Mouse (Mus musculus): ENCODE data around the gene Tcl1.
"Not testable (repeated sequence)": the region's sequence is repeated elsewhere in the genome, so short reads cannot be mapped to it uniquely, and the experiment has no call there.

Gene Tcl1

DNA sequence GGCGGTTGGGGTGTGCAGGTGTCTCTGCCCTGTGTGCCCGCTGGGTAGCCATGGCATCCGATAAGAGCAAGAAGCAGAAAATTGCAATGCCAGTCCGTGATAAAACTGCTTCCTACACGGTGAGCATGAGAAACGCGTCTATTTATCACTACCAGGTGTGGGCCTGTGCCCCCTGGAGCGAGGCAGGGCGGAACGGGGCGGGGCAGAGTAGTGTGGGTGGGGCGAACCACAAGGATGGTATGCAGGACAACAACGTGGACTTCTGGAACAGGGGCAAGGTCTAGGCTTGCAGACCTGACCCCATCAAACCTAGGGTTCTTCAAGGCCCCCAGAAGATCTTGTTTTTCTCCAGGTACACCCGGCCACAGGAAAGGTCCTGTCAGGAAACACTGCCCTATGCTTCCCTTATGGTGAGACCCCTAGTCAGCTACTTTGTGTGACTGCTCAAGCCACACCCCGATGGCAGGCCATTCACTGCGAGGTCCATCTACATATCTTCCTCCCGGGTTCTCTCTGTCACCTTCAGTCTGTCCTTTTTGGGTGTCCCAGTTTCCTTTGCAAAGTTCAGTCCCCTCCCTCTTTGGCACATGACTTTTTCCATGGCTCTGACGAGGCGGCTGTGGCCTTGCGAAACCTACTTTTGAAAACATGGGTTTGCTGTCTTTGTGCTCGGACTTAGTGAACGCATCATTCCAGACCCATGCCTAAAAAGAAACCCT lies at the start of gene Tcl1:
Gene Tcl1, minus strand, starts transcription at position 193 of the 719 bp plus-strand sequence.
- DNase-seq = no peak

DNA sequence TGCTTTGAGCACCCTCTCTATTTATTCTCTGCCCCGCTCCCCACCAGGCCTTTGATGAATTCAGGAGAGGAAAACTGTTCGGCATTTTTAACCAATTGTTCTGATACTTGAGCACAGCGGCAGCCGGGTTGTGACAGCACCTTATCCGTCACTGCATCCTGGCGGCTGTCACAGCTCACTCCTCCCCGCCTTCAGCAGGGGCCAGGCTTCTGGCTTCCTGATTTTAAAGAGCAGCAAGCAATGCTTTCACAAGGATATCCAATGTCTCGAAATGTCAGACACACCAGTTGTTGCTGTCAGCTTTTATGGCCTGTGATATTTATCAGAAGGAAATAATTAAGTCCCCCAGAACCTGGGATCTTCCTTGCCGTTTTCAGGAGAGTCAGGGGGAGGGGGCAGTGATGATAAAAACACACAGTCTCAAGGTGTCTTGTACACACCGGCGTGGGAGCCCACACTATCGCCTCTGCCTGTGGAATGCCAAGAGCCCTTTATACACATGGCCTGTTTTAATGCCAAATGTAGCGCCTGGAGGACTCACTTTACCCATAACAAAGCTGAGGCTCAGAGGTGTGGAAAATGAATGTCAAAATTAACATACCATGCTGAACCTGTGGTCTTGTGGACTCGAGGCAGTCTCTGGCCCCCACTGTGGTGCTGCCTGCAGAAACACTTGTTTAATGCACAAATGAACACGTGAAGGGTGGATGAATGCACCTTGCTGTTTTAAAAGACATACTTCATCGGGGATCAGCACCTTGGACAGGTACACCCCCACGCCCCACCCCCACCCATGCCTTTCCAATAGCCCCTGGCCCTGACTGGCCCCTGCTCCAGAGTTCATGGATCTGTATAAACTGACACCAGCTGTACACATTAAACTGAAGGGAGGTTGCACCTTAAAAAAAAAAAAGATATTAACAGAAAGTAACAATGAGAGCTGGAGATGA lies 48.7 kb upstream of the Tcl1 start:
- no peak for DNase-seq

DNA sequence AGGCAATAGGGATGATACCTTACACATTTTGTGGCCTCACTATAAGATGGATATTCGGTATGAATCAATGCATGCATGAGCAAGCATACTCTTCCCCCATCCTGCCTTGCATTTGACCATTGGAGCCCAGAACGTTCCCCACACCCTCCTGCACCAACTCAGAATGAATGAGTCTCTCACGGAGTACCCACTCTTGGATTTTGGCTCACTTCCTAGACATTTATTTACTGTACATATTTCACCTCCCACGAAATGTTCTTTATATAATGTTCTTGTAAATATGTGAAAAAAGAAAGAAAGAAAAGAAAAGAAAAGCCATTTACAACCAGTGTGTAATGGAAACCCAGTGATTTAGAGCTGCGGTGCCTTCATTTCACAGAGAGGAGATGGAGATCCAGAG lies 44.5 kb upstream of the Tcl1 start:
- no peak for DNase-seq

DNA sequence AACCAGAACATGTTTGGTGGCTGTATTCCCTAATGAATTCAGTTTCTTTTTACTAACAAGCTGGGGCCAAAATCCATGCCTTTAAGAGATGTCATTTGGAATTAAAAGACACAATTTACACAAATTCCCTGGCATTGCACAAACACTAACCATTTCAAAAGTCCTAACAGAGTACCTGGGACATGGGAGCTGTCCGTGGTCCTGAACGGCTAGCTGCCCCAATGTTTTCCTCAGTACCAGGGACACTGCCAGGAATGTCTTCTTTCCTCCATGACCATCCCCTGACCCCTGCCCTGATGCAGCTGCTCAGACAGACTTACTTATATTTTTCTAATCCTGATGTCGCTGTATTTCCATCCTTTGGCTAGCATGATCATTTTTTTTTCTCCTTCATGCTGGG lies 43.5 kb upstream of the Tcl1 start:
- DNase-seq = peak; percentile 64

DNA sequence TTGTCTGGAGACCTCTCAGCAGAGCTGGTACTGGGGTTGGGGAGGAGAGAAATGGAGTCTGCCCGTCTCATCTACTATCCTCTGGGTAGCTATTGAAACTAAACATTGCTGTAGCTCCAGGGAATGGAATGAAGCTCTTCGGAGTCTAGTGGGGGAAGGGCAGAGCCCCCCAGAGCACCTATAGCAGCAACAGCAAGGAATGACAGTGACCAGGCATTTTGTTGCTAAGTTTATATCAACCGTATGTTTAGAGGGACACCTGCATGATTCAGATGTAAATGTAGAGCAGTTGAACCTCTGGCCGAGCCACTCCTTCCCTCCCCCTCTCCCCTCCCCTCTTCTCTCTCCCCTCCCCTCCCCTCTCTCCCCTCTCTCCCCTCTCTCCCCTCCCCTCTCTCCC lies 36.6 kb upstream of the Tcl1 start:
- no peak for DNase-seq

DNA sequence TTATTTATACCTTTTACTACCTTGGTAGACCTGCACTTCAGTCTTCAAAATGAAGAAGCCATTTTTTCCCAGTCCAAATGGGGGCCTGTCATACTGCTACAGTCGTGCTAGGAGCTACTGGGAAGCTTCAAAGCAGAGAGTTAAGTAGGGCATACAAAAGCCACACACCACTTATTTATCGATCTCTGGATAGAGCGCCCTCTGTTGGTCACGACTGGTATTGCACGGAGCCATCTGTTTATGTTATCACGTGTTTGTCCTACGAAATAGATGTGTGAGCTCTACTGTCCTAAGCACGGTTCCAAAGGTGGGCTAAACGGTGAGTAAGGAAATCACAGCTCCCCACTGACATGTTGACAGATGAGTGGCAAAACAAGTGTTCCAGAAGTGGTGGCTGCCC lies 36.2 kb upstream of the Tcl1 start:
- DNase-seq = peak; percentile 65

DNA sequence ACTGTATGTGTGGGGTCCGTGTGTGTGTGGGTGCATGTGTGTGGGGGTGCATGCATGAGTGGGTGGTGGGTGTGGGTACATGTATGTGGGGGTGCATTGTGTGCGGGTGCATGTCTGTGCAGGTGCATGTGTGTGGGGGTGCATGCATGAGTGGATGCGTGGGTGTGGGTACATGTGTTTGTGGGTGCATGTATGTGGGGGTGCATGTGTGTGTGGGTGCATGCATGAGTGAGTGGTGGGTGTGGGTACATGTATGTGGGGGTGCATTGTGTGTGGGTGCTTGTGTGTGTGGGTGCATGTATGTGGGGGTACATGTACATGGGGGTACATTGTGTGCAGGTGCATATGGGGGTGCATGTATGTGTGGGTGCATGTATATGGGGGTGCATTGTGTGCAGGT lies 31.2 kb upstream of the Tcl1 start:
- no peak for DNase-seq

DNA sequence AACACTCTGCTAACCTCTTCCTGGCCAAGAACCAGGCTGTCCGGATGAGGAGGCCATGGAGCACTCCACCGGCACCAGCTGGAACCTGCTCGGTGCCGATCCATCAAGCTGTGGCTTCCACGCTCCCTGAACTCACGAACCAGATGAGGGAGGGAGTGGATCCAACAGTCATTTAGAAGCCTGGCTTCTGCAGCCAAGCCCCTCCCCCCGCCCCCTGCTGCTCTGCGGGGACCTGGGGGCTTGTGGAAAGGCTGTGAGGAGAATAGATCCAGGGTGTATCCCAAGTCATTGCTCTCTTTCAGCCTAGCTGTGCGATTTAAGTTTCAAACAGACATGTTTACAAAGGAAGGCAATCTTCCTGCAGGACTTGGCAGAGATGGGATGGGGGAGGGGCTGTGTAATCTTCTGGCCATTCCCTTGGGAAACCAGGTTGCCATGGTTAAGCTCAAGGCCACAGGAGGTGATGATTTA lies 26.2 kb upstream of the Tcl1 start:
- DNase-seq = peak; percentile 17

DNA sequence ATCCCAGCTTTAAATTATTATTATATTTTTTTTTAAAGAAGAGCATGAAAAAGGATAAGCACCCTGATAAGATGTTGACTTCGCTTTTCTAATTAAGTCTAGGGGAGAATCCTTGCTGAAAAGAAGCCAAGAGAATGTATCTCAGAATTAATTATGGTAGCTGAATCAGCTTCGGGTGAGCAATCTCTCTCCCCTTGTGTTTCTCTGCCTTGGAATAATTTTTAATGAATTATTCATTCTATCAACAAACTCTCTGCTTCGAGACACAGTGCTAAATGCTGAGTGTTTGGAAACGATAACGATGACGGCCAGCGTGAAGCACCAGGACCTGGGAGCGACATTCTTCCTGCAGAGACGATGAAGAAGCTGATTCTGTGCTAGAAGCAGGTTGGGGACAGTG lies 16.5 kb upstream of the Tcl1 start:
- no peak for DNase-seq

DNA sequence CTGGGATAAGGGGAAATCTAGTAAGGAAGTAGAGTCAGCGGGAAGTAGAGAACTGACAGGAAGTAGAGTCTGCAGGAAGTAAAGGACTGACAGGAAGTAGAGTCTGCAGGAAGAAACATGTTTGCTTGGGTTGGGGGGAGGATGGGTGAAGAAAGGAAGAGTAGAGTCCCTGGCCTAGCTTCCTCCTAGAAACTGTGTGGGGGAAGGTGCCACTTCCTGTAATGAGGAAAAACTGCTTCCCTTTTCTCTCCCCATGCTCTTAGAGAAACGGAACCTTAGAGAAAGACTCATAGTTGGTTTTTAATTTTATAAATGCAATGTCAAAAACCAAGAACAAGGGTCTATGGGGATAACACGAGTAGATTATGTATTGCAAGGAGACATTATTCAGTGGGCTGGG lies 12.5 kb upstream of the Tcl1 start:
- no peak for DNase-seq

DNA sequence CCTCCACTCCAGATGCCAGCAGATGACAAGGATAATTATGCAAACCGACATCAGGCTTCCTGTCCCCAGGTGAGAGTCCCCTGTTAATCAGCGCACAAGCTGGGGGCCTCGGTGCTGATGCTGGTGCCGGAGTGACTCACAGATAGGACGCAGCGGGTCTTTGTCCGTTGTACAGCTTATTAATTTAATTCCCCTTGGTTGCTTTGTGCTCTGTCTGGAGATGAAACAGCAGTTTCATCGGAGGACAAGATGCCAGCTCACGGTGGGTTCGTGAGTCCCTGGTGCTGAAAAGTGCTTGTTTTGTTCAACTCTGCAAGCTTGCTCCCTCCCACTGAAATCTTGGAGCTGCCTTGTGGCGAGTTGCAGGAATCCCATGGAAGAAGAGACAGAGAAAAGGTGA lies 11.8 kb upstream of the Tcl1 start:
- DNase-seq = peak; percentile 41

DNA sequence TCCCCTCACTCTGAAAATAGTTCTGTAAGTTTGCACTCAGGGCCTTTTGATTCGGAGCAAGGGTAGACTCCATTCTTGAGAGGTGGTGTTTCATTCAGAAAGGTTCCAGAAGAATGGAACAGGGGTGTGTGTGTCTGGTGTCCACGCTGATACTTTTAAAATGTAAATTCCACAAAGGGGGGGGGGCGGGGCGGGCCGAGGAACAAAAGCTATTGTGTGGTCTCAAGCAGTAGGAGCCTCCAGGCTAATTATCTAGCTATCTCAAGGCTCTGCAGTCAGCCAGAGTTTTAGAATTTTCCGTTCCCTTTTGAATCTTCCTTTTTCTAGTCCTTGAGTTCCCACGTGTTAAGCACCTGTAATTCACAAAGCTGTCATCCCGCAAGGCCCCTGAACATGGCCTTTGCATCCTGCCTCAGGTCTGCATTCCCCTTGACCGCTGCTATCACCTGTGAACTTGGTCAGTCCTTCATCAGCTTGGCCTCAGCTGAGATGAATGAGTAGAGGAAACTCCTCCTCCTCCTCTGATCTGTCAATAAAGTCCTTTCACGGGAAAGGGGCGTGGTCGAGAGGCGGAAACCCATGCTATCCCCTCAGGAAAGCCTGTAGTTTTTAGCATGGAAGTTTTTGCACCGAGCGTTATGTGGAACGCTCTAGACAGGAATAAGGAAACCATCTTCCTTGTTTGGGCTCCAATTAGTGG lies 2.2 kb upstream of the Tcl1 start:
- no peak for DNase-seq

DNA sequence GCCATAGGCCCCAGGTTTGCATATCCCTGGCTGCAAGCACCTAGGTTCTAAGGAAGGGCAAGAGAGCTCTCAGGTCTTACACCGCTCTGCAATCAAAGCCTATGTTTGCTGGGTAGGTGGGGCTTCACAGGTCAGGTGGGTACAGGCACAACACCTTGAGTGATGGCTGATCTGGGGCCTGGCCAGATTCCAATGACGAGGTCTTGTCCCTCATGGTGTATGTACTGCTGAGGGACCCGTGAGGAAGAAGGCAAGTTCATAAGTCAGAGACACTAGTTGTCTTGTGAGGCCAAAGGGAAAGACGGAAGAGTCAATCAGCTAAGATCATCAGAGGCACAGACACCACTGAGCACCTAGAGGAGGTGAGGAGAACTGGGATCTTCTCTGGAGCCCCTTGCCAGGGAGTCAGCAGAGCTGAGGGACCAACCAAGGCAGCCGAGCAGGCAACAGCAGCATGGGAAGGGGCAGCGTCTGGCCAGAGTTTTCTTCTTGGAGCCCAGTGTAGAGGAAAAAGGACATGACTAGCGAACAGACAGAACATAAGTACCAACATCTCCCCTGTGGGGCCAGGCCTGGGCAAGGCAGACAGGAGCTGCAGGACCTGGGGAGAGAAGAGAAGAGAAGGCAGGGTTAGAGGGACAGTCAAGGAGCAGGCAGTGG lies 5.4 kb downstream of the Tcl1 start:
- DNase-seq = no peak

DNA sequence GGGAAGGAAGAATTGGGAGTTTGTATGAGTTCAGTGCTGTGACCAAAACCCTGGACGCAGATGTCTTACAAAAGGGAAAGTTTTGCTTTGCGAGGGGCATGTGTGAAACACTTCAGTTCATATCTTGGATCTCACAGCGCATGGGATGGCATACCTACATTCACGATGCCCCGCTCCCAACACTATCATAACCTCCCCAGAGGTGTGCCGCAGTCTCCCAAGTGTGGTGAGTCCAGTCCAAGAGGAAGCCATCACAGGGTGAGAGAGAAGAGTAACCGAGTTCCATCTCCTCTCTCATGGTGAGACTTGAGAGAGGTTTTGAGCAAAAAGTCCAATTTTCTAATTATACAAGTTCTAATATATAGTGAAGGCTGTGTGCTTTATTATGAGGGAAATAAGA lies 13.4 kb downstream of the Tcl1 start:
- no peak for DNase-seq

DNA sequence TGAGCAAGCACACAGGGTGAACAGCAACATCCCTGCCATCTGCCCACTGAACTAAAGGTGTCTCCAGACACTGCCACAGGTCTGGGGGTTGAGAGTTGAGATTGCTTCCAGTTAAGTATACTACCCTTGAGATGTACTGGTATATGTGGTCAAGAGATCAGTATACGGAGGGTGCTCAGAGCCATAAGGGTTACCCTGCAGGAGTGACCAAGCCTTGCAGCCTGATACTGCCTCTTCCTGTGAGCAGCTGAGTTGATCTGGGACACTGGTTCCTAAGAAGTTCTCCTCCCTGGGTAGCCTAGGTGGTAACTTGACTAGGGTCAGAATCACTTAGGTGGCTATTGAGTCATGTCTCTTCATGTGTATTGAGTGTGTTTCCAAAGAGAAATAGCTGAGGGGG lies 14.2 kb downstream of the Tcl1 start:
- no peak for DNase-seq

DNA sequence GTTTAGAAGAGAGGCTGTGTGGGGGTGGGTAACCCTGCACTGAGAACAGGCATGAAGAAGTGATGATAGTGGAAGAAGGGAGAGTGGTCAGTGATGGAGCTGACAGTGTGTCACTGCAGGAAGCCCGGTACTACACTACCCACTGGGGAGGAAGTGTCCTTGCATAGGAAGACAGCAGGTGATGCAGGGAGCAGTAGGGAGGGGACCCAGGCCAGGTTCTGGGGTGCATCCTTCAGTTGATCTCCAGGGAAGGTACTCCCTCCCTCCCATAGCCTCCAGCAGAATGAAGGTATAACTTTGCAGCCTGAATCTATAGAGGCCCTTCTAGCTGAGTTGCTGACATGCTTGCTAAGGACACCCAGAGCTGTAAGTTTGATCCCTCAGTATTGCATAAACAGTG lies 15.5 kb downstream of the Tcl1 start:
- no peak for DNase-seq

DNA sequence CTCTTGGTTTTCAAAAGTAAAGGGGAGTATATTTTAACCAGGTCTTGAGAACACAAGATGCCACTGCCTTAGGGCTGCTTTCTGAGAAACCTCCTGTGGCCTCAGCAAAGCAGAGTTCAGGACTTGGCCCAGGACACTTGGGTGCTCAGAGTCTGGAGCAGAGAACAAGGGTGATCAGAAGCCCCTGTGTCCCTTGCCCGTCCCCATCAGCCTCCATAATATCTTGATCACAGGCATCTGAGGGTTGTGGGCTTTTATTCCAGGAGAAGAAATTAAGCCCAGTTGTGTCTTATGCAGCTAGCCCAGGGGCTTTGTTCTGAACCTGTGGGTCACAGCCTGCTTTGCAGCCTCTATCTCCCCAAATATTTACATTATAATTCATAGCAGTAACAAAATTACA lies 20.9 kb downstream of the Tcl1 start, which contains the start of gene Tcl1b4:
Gene Tcl1b4, plus strand, starts transcription at position 301 of the 400 bp plus-strand sequence.
- DNase-seq = not testable (repeated sequence)

DNA sequence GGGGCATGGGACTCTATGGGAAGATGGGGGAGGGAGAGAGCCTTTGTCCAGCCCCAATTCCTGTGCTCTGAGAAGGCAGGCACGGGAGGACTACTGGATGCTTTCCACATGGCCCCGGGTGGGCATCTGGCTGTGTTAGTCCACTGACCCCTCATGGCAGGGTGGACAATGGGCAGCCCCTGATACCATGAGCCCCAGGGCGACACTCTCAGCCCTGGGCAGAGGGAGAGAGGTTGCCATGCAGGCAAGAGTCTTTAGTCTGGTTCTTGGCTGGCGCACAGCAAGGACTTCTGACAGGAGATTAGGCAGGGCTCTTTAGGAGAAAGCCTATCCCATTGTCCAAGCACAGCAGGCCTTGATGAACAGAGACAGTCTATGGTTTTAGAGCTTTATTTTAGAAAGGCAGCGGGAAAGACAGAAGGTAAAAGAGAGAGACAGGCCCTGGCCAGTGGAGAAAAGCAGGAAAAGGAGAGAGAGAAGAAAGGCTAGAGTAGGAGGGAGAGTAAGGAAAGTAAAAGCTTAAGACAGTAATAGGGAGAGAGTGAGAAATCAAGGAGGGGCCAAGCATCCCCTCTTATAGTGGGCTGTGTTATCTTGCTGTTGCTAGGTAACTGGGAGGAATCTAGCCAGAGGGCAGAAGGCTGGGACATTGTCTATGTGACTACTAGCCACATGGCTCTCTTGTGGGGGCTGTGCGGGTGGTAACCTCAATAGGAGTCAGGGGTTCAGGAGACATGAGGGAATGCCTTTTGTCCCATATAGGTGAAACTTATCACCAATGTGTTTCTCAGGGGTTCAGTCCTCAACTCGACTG lies 22.7 kb downstream of the Tcl1 start:
- peak; percentile 30 for DNase-seq

DNA sequence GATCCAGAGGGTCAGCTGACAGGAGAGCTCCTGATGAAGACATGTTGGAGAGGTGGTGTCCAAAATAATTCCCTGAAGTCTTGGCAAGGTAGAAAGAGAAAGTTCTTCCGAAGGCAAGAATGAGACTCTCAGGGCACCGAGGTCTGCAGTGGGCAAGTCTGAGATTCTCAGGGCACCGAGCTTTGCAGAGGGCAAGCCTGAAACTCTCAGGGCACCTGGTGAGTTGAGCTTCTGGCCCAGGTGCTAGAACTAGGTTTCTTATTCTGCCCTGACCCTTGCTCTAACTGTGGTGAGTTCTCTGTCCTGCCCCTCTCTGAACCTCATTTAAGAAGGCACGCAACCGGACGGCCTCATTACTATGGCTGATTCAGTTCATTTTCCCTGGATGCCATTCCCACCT lies 31.9 kb downstream of the Tcl1 start, which contains the start of gene Tcl1b3:
Gene Tcl1b3, plus strand, starts transcription at position 301 of the 400 bp plus-strand sequence.
- not testable (repeated sequence) for DNase-seq

DNA sequence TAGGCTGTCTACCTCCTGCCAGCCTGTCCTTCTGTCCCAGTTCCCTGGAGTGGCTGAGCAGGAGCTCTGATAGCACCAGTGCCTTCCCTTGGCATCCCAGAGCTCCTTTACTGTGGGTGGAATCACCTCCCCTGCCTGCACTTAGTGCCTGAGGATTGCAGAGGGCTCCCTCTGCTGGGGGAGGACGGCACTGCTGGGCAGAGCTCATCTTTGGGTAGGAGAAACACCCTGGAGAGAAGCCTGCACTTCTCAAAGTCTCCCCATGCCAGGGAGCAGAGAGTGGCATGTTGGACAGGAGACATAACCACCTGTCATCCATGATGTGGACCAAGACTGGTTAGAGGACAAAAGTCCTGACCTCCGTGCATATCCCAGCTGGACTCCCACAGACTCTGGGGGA lies 33.6 kb downstream of the Tcl1 start:
- DNase-seq = not testable (repeated sequence)

DNA sequence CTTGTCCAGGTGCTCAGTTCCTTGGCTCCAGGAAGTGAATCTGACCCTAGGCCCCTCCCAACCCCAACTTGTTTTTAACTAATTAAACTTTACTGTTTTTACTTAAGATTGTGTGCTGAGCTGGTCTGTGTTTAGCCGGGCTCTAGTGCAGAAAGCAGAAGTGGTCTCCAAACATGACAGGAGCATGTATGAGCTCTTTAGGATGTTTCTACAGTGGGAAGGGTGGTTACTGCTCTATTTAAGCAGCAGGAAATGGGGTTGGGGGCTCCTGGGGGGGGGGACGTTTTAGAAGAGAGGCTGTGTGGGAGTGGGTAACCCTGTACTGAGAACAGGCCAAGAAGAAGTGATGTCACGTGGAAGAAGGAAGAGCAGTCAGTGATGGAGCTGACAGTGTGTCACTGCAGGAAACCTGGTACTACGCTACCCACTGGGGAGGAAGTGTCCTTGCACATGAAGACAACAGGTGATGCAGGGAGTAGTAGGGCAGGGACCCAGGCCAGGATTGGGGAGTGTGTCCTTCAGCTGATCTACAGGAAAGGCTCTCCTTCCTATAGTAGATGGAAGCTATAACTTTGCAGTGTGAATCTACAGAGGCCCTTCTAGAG lies 41.5 kb downstream of the Tcl1 start:
- DNase-seq = not testable (repeated sequence)

Measured in retina, postnatal 1 day (tissue).